ENCODE assay signal across 8 mouse cellular contexts in genomic region chr6:117437411-117438101, GRCm38 (mm10).
DNase-seq lines count a peak whose midpoint lies in the region; ATAC-seq and TF ChIP-seq lines count a peak whose summit lies in the region.

No protein-coding gene starts in this region.

- H3K4me3 ChIP-seq in hindbrain, embryonic 10.5 days = no peak overlapping the region
- no peak overlapping the region for H3K4me3 ChIP-seq in hindbrain, embryonic 12.5 days
- H3K4me3 ChIP-seq in heart, embryonic 16.5 days (ENCODE audit: low read length) = no peak overlapping the region
- no peak overlapping the region for H3K4me3 ChIP-seq in layer of hippocampus, adult 2 months

- TF ChIP-seq CTCF in layer of hippocampus, adult 2 months (conservative IDR thresholded peaks at IDR 0.05) = no peak

- DNase-seq in hindbrain, embryonic 10.5 days (ENCODE audit: low spot score) = no peak
- peak; percentile 81 for DNase-seq in adipocyte (ENCODE audit: low spot score)
- peak; percentile 79 for DNase-seq in lung, postnatal 10 days
- DNase-seq in thymus, postnatal 25 days = no peak
- no peak for DNase-seq in frontal cortex, postnatal 10 days (ENCODE audit: low spot score in 2 of 2)
- DNase-seq in layer of hippocampus, adult 2 months (ENCODE audit: low spot score in 2 of 2) = no peak

- no peak overlapping the region for H3K9ac ChIP-seq in hindbrain, embryonic 12.5 days
- no peak overlapping the region for H3K9ac ChIP-seq in heart, embryonic 16.5 days (ENCODE audit: low read length)

- no peaks in the 10 kb centered on the region for H3K9me3 ChIP-seq in hindbrain, embryonic 10.5 days
- H3K9me3 ChIP-seq in hindbrain, embryonic 12.5 days (replicated peaks) = no peaks in the 10 kb centered on the region
- H3K9me3 ChIP-seq in heart, embryonic 16.5 days (replicated peaks; ENCODE audit: control insufficient read depth, low read length) = no peaks in the 10 kb centered on the region

- H3K36me3 ChIP-seq in hindbrain, embryonic 10.5 days = no peaks in the 10 kb centered on the region
- no peaks in the 10 kb centered on the region for H3K36me3 ChIP-seq in hindbrain, embryonic 12.5 days
- H3K36me3 ChIP-seq in heart, embryonic 16.5 days (ENCODE audit: control insufficient read depth, insufficient read depth) = no peaks in the 10 kb centered on the region

- 49% methylated on average over 10 of the region's 10 CpGs for WGBS in hindbrain, embryonic 10.5 days
- 53% methylated on average over 10 of the region's 10 CpGs for WGBS in hindbrain, embryonic 12.5 days
- WGBS in heart, embryonic 16.5 days = 43% methylated on average over 10 of the region's 10 CpGs

- ATAC-seq in hindbrain, embryonic 12.5 days (ENCODE audit: low FRiP score) = no peak
- peak; percentile 87 for ATAC-seq in heart, embryonic 16.5 days (replicated peaks; ENCODE audit: extremely low read depth, insufficient read depth, low FRiP score)

- peaks cover 9% of the 10 kb centered on the region for H3K4me1 ChIP-seq in hindbrain, embryonic 10.5 days (replicated peaks)
- H3K4me1 ChIP-seq in hindbrain, embryonic 12.5 days = no peaks in the 10 kb centered on the region
- H3K4me1 ChIP-seq in heart, embryonic 16.5 days (ENCODE audit: control insufficient read depth, insufficient read depth, low read length) = peaks cover 8% of the 10 kb centered on the region

- peak overlapping the region; percentile 62; the same call in 1 of the 2 replicates for H3K27ac ChIP-seq in hindbrain, embryonic 10.5 days
- no peak overlapping the region for H3K27ac ChIP-seq in hindbrain, embryonic 12.5 days
- peak overlapping the region; percentile 53 for H3K27ac ChIP-seq in heart, embryonic 16.5 days (ENCODE audit: low read length)
- H3K27ac ChIP-seq in layer of hippocampus, adult 2 months = no peak overlapping the region; the same call in 1 of the 2 replicates

- no peak overlapping the region for H3K4me2 ChIP-seq in hindbrain, embryonic 12.5 days (replicated peaks)
- no peak overlapping the region for H3K4me2 ChIP-seq in heart, embryonic 16.5 days (ENCODE audit: low read depth, low read length)

- peaks cover 3% of the 10 kb centered on the region; the same call in 1 of the 2 replicates for H3K27me3 ChIP-seq in hindbrain, embryonic 10.5 days (ENCODE audit: insufficient read depth, poor library complexity, severe bottlenecking)
- H3K27me3 ChIP-seq in hindbrain, embryonic 12.5 days = no peaks in the 10 kb centered on the region
- no peaks in the 10 kb centered on the region for H3K27me3 ChIP-seq in heart, embryonic 16.5 days (ENCODE audit: control insufficient read depth, insufficient read depth, low read length)

Comparison
In these comparisons a context has a peak if more than half of its experiments do, and no peak if none do; other contexts are left out.
1. H3K27ac ChIP-seq: peak in hindbrain, embryonic 10.5 days (single experiment) and heart, embryonic 16.5 days (single experiment); none in hindbrain, embryonic 12.5 days (single experiment) and layer of hippocampus, adult 2 months (single experiment).
2. DNase-seq: peak in adipocyte (single experiment) and lung, postnatal 10 days (single experiment); none in hindbrain, embryonic 10.5 days (single experiment), thymus, postnatal 25 days (single experiment), frontal cortex, postnatal 10 days (0 of 2) and layer of hippocampus, adult 2 months (0 of 2).